Comparison of ENCODE assay signal across 30 mouse cellular contexts in genomic region chr7:96466761-96467160, GRCm38 (mm10).
"Had no signal": no experiment of that assay in that cellular context is flagged by ENCODE, and none has a peak within 500 bp of the region (broad histone marks: within the 10 kb centered on the region; RNA-seq: fewer than 3 reads in every experiment).

No protein-coding gene starts in this region.

- ATAC-seq: liver, embryonic 12.5 days; liver, postnatal 0 days; lung, postnatal 0 days; midbrain, embryonic 15.5 days; midbrain, embryonic 16.5 days had no signal

- H3K27me3 ChIP-seq: limb, embryonic 12.5 days; limb, embryonic 13.5 days; limb, embryonic 15.5 days; liver, embryonic 12.5 days; liver, embryonic 13.5 days; liver, embryonic 15.5 days; lung, embryonic 15.5 days; megakaryocyte, embryonic 14.5 days; midbrain, embryonic 12.5 days; midbrain, embryonic 15.5 days; neural tube, embryonic 12.5 days had no signal

- DNase-seq: left cerebral cortex, postnatal 4 days; liver; liver, embryonic 13.5 days; liver, postnatal 0 days; lung, adult 18-20 months; lung, adult 2 months; lung, embryonic 14.5 days; lung, postnatal 10 days; lung, postnatal 14 days; lung, postnatal 36 days; lung, postnatal 4 days; midbrain, embryonic 14.5 days had no signal

- H3K36me3 ChIP-seq: limb, embryonic 10.5 days; limb, embryonic 12.5 days; limb, embryonic 13.5 days; limb, embryonic 15.5 days; liver, embryonic 12.5 days; liver, embryonic 13.5 days; liver, embryonic 15.5 days; lung, embryonic 15.5 days; midbrain, embryonic 10.5 days; midbrain, embryonic 12.5 days; midbrain, embryonic 15.5 days; neural tube, embryonic 12.5 days had no signal

- H3K4me1 ChIP-seq: limb, embryonic 10.5 days; limb, embryonic 12.5 days; limb, embryonic 13.5 days; limb, embryonic 15.5 days; liver, embryonic 12.5 days; liver, embryonic 13.5 days; liver, embryonic 15.5 days; lung, embryonic 15.5 days; megakaryocyte, embryonic 14.5 days; midbrain, embryonic 10.5 days; midbrain, embryonic 12.5 days; midbrain, embryonic 15.5 days; neural tube, embryonic 12.5 days had no signal

- H3K4me3 ChIP-seq: left cerebral cortex, adult 2 months; limb, embryonic 10.5 days; limb, embryonic 12.5 days; limb, embryonic 13.5 days; limb, embryonic 15.5 days; liver, embryonic 12.5 days; liver, embryonic 13.5 days; liver, embryonic 15.5 days; lung, embryonic 15.5 days; megakaryocyte, embryonic 14.5 days; midbrain, embryonic 10.5 days; midbrain, embryonic 12.5 days; midbrain, embryonic 15.5 days; myocyte; neural tube, embryonic 12.5 days had no signal

- H3K9me3 ChIP-seq: limb, embryonic 10.5 days; limb, embryonic 12.5 days; limb, embryonic 13.5 days; limb, embryonic 15.5 days; liver, embryonic 12.5 days; liver, embryonic 13.5 days; liver, embryonic 15.5 days; lung, embryonic 15.5 days; megakaryocyte, embryonic 14.5 days; midbrain, embryonic 10.5 days; midbrain, embryonic 12.5 days; midbrain, embryonic 15.5 days; neural tube, embryonic 12.5 days had no signal

- H3K27ac ChIP-seq: left cerebral cortex, adult 2 months; limb, embryonic 10.5 days; limb, embryonic 12.5 days; limb, embryonic 13.5 days; limb, embryonic 15.5 days; liver, embryonic 12.5 days; liver, embryonic 13.5 days; liver, embryonic 14.5 days; liver, embryonic 15.5 days; lung, embryonic 15.5 days; macrophage; midbrain, embryonic 10.5 days; midbrain, embryonic 12.5 days; midbrain, embryonic 15.5 days; neural tube, embryonic 12.5 days had no signal

- H3K4me2 ChIP-seq: limb, embryonic 12.5 days; limb, embryonic 13.5 days; limb, embryonic 15.5 days; liver, embryonic 12.5 days; liver, embryonic 13.5 days; liver, embryonic 15.5 days; lung, embryonic 14.5 days; lung, embryonic 15.5 days; midbrain, embryonic 12.5 days; midbrain, embryonic 15.5 days; neural tube, embryonic 12.5 days had no signal

- H3K9ac ChIP-seq: limb, embryonic 12.5 days; limb, embryonic 13.5 days; limb, embryonic 15.5 days; liver, embryonic 12.5 days; liver, embryonic 13.5 days; liver, embryonic 14.5 days; liver, embryonic 15.5 days; liver, postnatal 0 days; lung, embryonic 14.5 days; lung, embryonic 15.5 days; midbrain, embryonic 12.5 days; midbrain, embryonic 15.5 days; neural tube, embryonic 12.5 days had no signal
